Mouse (Mus musculus) embryonic fibroblast, embryonic 13.5 days (primary cell): ENCODE results near the gene Oasl2.

ENCODE experiments used
- CTCF ChIP-seq: IDR thresholded peaks from 2 replicates; pipeline ENCODE4 v1.5.1; 2011; ENCODE audit warnings: mild to moderate bottlenecking, control low read depth, low read length, moderate library complexity, borderline replicate concordance; ENCODE audit not compliant: insufficient read depth
- POLR2A ChIP-seq: IDR thresholded peaks from 2 replicates; pipeline ENCODE4 v1.6.1; 2011; ENCODE audit warnings: low read depth, mild to moderate bottlenecking, control low read depth, low read length, moderate library complexity

GRCm38 (mm10) chr5:114922998-114923473 lies 26.3 kb downstream of the Oasl2 start, which contains the start of gene Oasl1:
- TF ChIP-seq POLR2A = no peak
- no peak for TF ChIP-seq CTCF
